Mouse (Mus musculus) kidney, embryonic 14.5 days (tissue): ENCODE results near the gene Neurl4. TPM values are rescaled to one million over a fixed set of nuclear protein-coding genes. Genes with fewer than 3 reads are reported as not detected.
"Not testable (repeated sequence)": the region's sequence is repeated elsewhere in the genome, so short reads cannot be mapped to it uniquely, and the experiment has no call there.

ENCODE experiments used
- ATAC-seq: fragments of 200-750 bp; cut with Nextera tagmentation; 2 replicates; pipeline ENCODE4 v1.8.0; 2017; ENCODE audit warnings: moderate number of reproducible peaks, mild to moderate bottlenecking, moderate TSS enrichment, moderate library complexity; ENCODE audit not compliant: low FRiP score, low TSS enrichment
- H3K27ac ChIP-seq: fragments of 300-500 bp; sonication (generic); 2 replicates; pipeline ENCODE4 v1.5.1; 2014; ENCODE audit warnings: low read depth, mild to moderate bottlenecking, low read length, moderate library complexity, mixed read lengths
- H3K27me3 ChIP-seq: fragments of 300-500 bp; sonication (generic); 2 replicates; pipeline ENCODE4 v1.6.1; 2014; ENCODE audit warnings: mild to moderate bottlenecking, low read length; ENCODE audit not compliant: control insufficient read depth, insufficient read depth
- H3K36me3 ChIP-seq: fragments of 300-500 bp; sonication (generic); 2 replicates; pipeline ENCODE4 v1.6.1; 2014; ENCODE audit warnings: low read length, mixed read lengths; ENCODE audit not compliant: control insufficient read depth, insufficient read depth
- H3K4me1 ChIP-seq: fragments of 300-500 bp; sonication (generic); 2 replicates; pipeline ENCODE4 v1.6.1; 2014; ENCODE audit warnings: low read length, mixed read lengths; ENCODE audit not compliant: control insufficient read depth, insufficient read depth
- H3K4me2 ChIP-seq: fragments of 300-500 bp; sonication (generic); replicated peaks from 2 replicates; pipeline ENCODE4 v1.6.1; 2014; ENCODE audit warnings: low read depth, mild to moderate bottlenecking, low read length
- H3K4me3 ChIP-seq: fragments of 300-500 bp; sonication (generic); 2 replicates; pipeline ENCODE4 v1.5.1; 2014; ENCODE audit warnings: mild to moderate bottlenecking, low read length
- H3K9ac ChIP-seq: fragments of 300-500 bp; sonication (generic); 2 replicates; pipeline ENCODE4 v1.6.1; 2014; ENCODE audit warnings: low read depth, mild to moderate bottlenecking, low read length, moderate library complexity
- H3K9me3 ChIP-seq: fragments of 300-500 bp; sonication (generic); 2 replicates; pipeline ENCODE4 v1.6.1; 2016; ENCODE audit warnings: low read length; ENCODE audit not compliant: control insufficient read depth
- WGBS: fragments of 180-500 bp; shearing (Covaris S2); extraction: QIAGEN DNeasy Blood & Tissue Kit; methylation state at CpG from one replicate; pipeline ENCODE4 v1.1.7; 2014; 5-methylcytosine and 5-hydroxymethylcytosine counted together
- polyA plus RNA-seq: library from polyadenylated mRNA; unstranded; fragments of >200 nt; fragmentation: Nextera tagmentation; extraction: Ambion mirVana; gene quantifications from 2 replicates; pipeline ENCODE4 v1.2.1, GENCODE M21; 2014

The Neurl4 gene
- polyA plus RNA-seq, 1 experiment from 2014 or later: 16.3 TPM

DNA sequence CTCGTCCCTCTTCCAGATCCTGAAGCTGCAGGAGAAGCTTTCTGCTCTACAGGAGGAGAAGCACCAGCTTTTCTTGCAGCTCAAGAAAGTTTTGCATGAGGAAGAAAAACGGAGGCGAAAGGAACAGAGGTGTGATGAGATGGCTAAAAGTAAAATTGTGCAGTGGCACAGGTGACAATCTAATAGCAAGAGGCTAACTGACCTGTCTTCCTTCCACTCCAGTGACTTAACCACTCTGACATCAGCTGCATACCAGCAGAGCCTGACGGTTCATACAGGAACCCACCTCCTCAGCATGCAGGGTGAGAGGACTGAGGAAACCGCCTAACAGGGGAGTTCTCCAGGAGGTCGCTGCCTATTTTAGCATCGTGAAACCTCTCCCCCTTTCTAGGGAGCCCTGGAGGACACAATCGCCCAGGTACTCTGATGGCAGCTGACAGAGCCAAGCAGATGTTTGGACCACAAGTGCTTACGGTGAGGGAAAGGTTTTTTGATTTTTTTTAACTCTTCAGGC, 14.1 kb downstream of the Neurl4 start:
- Histone ChIP-seq H3K9me3 (no peaks in the 10 kb centered on the region), H3K4me3 (peak overlapping the region; percentile 79), H3K4me2 (peak overlapping the region; percentile 88), H3K4me1 (peaks cover 24% of the 10 kb centered on the region), H3K36me3 (peaks cover 81% of the 10 kb centered on the region), H3K9ac (peak overlapping the region; percentile 84; the same call in 1 of the 2 replicates), H3K27me3 (no peaks in the 10 kb centered on the region), H3K27ac (no peak overlapping the region)
- ATAC-seq: no peak
- 36% methylated on average over 9 of the region's 9 CpGs for WGBS

DNA sequence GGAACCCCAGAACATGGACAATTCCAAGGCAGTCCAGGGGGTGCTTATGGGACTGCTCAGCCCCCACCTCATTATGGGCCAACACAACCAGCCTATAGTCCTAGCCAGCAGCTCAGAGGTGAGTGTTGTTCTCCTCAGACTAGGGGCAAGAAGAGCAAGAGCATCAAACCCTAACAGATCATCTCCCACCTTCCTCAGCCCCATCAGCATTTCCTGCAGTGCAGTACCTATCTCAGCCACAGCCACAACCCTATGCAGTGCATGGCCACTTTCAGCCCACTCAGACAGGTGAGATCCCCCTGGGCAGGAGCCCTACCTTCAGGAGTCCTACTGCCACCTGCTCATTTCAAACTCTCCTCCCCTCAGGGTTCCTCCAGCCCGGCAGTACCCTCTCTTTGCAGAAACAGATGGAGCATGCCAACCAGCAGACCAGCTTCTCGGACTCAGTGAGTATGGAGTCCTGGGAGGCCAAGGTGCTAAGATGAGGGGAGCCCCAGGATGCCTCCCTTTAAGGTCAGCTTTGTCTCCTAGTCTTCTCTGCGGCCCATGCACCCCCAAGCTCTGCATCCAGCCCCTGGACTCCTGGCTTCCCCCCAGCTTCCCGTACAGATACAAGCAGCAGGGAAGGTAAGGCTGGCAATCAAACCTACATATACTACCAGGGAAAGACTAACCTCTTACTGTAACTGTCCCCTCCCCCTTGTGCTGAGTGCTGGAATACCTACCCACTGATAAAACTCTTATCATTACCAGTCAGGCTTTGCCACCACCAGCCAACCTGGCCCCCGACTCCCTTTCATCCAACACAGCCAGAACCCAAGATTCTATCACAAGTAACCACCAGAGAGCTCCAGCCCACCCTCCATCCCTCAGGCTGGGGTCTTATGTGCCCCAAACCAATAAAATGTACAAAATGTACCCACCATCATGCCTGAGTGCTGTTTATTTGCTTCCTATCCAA, 15.1 kb downstream of the Neurl4 start:
- Histone ChIP-seq H3K27me3 (no peaks in the 10 kb centered on the region), H3K9ac (no peak overlapping the region), H3K36me3 (peaks cover 71% of the 10 kb centered on the region), H3K4me1 (peaks cover 24% of the 10 kb centered on the region), H3K4me2 (no peak overlapping the region), H3K27ac (no peak overlapping the region), H3K4me3 (no peak overlapping the region; the same call in 1 of the 2 replicates), H3K9me3 (no peaks in the 10 kb centered on the region)
- ATAC-seq: no peak
- WGBS: 61% methylated on average over 5 of the region's 5 CpGs

DNA sequence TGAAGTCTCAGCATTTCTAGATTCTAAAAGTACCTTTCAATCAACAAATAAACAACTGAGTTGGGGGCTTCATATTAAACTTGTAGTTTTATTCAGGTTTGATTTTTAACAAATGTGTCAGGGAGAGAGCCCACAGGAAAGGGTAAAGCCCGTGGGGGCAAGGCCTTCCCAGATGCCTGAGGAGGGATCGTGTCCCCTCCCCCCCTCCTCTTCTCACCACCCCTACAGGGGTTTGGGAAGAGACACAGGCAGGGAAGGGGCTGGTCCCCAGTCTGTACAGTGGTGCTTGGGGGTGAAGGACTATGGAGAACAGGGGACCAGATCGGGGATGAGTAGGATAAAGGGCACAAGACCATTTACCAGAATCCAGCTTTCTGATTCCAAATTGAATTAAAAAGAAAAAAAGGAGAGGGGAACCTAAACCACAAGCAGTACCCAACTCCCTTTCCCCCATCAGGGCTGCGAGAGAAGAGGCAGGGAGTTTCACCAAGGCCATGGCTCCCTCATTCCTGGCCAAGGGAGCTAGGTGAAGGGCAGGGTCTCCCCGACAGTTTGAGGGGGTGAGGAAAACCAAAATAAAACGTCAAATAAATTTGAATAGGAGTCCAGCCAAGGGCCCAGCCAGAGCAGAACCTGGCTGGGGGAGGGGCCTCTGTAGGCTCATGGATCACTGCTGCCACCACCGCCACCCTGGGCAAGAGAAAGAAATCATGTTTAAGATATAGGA, 15.9 kb downstream of the Neurl4 start:
- Histone ChIP-seq H3K4me1 (peaks cover 24% of the 10 kb centered on the region), H3K36me3 (peaks cover 62% of the 10 kb centered on the region)
- not testable (repeated sequence) for H3K4me2 ChIP-seq, ATAC-seq, H3K27me3 ChIP-seq, H3K9me3 ChIP-seq, H3K9ac ChIP-seq, H3K27ac ChIP-seq, H3K4me3 ChIP-seq
- WGBS: 61% methylated on average over 7 of the region's 7 CpGs

DNA sequence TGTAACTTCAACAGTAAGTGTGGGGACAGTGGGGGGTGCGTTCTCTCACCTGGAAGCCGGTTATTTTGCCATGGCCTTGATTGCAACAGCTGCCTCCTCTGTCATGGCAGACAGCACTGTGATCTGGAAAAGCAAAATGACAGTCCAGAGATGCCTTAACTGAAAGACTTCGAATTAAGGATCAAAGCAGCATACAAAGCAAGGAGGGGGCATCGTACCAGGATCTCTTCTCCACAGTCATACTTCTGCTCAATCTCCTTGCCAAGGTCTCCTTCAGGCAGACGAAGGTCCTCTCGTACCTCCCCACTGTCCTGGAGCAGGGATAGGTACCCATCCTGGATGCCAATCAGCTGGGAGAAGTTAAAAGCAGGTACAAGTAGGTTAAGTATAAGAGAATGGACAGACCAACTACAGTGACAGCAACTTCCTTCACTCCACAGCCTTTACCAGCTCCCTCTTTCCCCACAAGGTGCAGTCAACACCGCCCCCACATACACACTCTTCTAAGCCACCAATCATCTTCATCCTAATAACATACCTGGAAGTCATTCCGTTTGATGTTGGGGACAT, 16.6 kb downstream of the Neurl4 start:
- no peak for ATAC-seq
- Histone ChIP-seq H3K4me3 (no peak overlapping the region), H3K4me1 (peaks cover 24% of the 10 kb centered on the region), H3K9ac (no peak overlapping the region), H3K27me3 (no peaks in the 10 kb centered on the region), H3K9me3 (no peaks in the 10 kb centered on the region), H3K36me3 (peaks cover 56% of the 10 kb centered on the region), H3K27ac (no peak overlapping the region), H3K4me2 (no peak overlapping the region)
- 86% methylated on average over 8 of the region's 8 CpGs for WGBS

DNA sequence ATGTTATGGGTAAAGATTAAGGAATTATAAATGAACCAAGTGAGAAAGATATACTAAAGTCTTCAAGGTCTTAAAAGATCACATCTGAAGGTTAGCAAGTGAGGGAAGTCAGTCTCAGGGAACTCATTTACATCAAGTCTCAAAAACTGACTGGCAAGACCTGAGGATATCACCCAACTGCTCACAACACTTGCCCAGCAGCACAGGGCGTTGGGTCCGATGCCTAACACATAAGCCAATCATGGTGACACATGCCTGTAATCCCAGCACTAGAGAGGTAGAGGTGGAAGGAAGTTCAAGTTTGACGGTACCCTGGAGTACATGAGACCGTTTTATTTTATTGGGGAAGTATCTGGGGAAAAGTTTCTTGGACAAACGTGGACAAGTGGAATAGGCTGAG, 17.2 kb downstream of the Neurl4 start:
- Histone ChIP-seq H3K4me1 (peaks cover 27% of the 10 kb centered on the region), H3K36me3 (peaks cover 49% of the 10 kb centered on the region), H3K27ac (no peak overlapping the region), H3K9me3 (no peaks in the 10 kb centered on the region), H3K27me3 (no peaks in the 10 kb centered on the region), H3K4me3 (no peak overlapping the region), H3K4me2 (no peak overlapping the region), H3K9ac (no peak overlapping the region)
- 83% methylated on average over 5 of the region's 5 CpGs for WGBS
- ATAC-seq: no peak

DNA sequence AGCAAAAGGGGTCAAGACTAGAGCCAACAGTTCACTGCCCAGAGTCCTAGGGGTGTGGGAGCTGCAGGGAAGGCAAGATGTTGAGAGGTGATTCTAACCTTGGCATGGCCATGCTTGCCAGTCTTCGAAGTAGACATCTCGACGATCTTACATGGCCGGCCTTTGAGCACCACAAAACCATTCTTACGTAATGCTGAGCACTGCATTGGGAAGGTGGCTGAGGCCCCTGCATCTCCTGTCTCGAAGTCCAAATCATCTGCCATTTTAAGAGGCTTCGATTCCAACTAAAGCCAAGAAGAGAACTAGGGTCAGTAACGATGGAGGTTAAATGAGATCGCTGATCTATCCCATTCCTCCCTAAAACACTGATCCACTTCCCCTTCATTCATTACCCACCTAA, 18.2 kb downstream of the Neurl4 start:
- WGBS: 82% methylated on average over 9 of the region's 9 CpGs
- Histone ChIP-seq H3K9me3 (no peaks in the 10 kb centered on the region), H3K4me3 (peak overlapping the region; percentile 87), H3K9ac (peak overlapping the region; percentile 98; the same call in 1 of the 2 replicates), H3K27ac (no peak overlapping the region), H3K4me1 (peaks cover 24% of the 10 kb centered on the region), H3K4me2 (peak overlapping the region; percentile 87), H3K27me3 (no peaks in the 10 kb centered on the region), H3K36me3 (peaks cover 47% of the 10 kb centered on the region)
- no peak for ATAC-seq

DNA sequence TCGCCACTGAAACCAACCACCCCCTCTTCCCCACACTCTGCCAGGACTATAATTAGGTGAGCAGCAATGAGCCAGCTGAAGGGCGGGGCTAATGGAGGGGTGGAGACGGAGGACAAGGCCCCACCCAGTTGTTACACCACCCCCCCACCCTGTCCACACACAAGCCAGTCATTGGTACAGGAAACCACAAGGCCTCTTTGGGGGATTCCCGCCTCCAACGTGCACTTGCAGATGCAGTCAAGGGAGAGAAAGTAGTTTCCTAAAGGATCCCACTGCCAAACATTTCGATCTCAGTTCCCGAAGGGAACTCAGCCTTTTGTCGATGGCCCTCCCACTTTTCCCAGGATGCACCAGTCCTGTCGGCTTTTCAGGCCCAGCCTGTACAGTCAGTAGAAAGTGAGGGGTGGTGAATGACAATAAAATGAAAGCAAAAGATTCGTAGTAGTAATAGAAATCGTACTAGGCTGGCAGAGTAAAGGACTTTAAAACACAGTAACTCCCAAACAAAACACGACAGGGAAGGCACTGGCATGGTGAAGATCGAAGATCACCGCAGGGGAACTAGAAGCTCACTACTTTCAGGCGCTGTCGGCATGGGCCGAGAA, 18.9 kb downstream of the Neurl4 start:
- Histone ChIP-seq H3K4me3 (peak overlapping the region; percentile 87), H3K4me1 (peaks cover 22% of the 10 kb centered on the region), H3K4me2 (peak overlapping the region; percentile 87), H3K27ac (peak overlapping the region; percentile 96), H3K9ac (peak overlapping the region; percentile 98), H3K27me3 (no peaks in the 10 kb centered on the region), H3K9me3 (no peaks in the 10 kb centered on the region), H3K36me3 (peaks cover 46% of the 10 kb centered on the region)
- ATAC-seq: no peak
- WGBS: under 1% methylated on average over 17 of the region's 17 CpGs

DNA sequence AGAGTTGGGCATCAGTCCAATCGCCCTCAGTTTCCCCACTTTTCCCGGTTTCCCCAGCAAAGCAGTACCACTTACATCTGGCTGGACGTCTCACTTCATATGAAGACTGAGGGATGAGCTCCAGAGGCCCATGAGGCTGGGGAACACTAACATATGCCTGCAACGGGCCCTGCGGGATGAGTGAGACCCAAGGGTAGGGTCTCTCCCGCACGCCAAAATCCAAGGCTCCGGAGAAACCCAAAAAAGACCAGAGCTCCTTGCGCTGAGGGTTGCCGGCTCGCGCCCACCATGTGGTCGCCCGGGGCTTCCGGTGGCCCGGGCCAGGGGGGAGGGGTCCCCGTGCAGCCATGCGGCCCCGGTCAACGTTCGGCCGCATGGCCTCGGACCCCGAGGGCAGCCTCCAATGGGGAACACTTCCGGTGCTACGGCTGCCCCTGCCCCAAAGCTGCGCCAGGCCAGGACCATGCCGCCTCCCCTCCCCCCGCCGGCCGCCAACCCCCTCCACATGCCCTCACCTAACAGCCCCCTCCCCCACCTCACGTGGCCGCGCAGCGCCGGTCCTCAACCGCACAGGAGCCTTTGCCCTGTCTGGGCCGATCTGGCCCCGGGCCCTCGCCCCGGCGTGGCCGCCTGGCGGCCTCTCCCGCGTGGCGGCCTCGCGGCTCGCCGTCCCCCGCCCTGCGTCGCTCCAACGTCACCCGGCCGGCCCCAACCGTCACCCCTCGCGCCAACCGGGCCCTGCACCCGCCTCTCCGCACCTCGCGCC, 19.6 kb downstream of the Neurl4 start:
- H3K36me3 ChIP-seq: peaks cover 39% of the 10 kb centered on the region
- H3K4me2 ChIP-seq: peak overlapping the region; percentile 87
- H3K4me1 ChIP-seq: peaks cover 17% of the 10 kb centered on the region
- H3K9ac ChIP-seq: peak overlapping the region; percentile 98
- H3K27ac ChIP-seq: peak overlapping the region; percentile 96
- no peaks in the 10 kb centered on the region for H3K27me3 ChIP-seq
- peak overlapping the region; percentile 87 for H3K4me3 ChIP-seq
- no peaks in the 10 kb centered on the region for H3K9me3 ChIP-seq
- 1% methylated on average over 61 of the region's 65 CpGs for WGBS
- peak; percentile 40 for ATAC-seq
